Mouse (Mus musculus): ENCODE data around the gene Tmem108. TPM values are rescaled to one million over a fixed set of nuclear protein-coding genes. Genes with fewer than 3 reads are reported as not detected.

Gene Tmem108
- total and polyA plus RNA-seq, 2 experiments from 2014 or later = 24.8 to 25.2 TPM

DNA sequence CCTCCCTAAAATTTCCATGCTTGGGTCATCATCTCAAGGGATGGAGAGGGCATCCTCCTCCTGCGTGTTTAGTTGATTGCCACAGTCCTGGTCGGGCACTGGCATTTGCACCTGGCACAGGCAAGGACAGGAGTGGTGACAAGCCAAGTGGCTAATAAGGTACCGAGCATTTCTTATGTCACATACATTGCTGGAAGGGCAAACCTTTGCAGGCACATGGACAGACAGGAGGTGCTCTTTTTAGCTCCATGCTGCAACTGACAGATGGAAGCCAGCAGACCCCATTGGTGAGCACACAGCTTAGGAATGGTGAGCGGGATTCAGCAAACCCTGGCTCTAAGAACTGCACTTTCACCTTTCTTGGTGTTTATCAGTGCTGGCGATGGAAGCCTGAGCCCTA lies 256.6 kb downstream of the Tmem108 start:
- no peak overlapping the region for H3K4me3 ChIP-seq (ENCODE audit: low read depth, low read length)
- no peak overlapping the region for H3K4me2 ChIP-seq (ENCODE audit: low read depth, low read length, poor library complexity, severe bottlenecking)
- no peaks in the 10 kb centered on the region for H3K27me3 ChIP-seq (ENCODE audit: insufficient read depth, low read length)
- H3K9me3 ChIP-seq (ENCODE audit: low read length) = no peaks in the 10 kb centered on the region
- no peak for TF ChIP-seq CTCF (IDR thresholded peaks at IDR 0.05)
- no peaks in the 10 kb centered on the region for H3K36me3 ChIP-seq (ENCODE audit: insufficient read depth, low read length)
- 33% methylated on average over 5 of the region's 5 CpGs for WGBS
- no peak overlapping the region for H3K9ac ChIP-seq (replicated peaks; ENCODE audit: low read length, poor library complexity, severe bottlenecking)
- peaks cover 22% of the 10 kb centered on the region for H3K4me1 ChIP-seq (ENCODE audit: insufficient read depth, low read length)
- ATAC-seq (ENCODE audit: low FRiP score) (no peak), DNase-seq (ENCODE audit: low spot score) (no peak)
- no peak overlapping the region for H3K27ac ChIP-seq (ENCODE audit: low read depth, low read length)

DNA sequence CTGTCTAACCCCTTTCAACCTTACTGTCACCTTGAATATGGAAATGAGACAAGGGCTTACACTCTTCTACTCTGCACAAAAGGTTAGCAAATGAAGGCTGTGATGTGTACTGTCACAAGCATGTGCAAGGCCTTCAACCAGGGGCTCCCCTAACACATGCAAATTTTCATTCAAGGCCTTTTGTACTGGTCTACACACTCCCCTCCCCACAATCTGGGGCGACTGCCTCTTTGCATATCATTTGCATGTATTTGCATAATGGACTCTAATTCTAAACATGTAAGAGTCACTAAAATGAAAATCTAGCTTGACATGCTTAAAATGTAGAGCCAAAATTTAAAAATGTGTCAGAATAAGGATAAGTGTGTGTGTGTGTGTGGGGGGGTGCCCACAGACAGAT lies 257.0 kb downstream of the Tmem108 start:
- DNase-seq (ENCODE audit: low spot score) = peak; percentile 66
- H3K4me3 ChIP-seq (ENCODE audit: low read depth, low read length) = no peak overlapping the region
- no peaks in the 10 kb centered on the region for H3K27me3 ChIP-seq (ENCODE audit: insufficient read depth, low read length)
- 23% methylated on average over 1 of the region's 1 CpGs for WGBS
- H3K36me3 ChIP-seq (ENCODE audit: insufficient read depth, low read length) = no peaks in the 10 kb centered on the region
- no peak overlapping the region for H3K9ac ChIP-seq (replicated peaks; ENCODE audit: low read length, poor library complexity, severe bottlenecking)
- ATAC-seq (ENCODE audit: low FRiP score) = peak; percentile 72; the same call in 1 of the 2 replicates
- no peak overlapping the region for H3K27ac ChIP-seq (ENCODE audit: low read depth, low read length)
- H3K9me3 ChIP-seq (ENCODE audit: low read length) = no peaks in the 10 kb centered on the region
- H3K4me1 ChIP-seq (ENCODE audit: insufficient read depth, low read length) = peaks cover 22% of the 10 kb centered on the region
- H3K4me2 ChIP-seq (ENCODE audit: low read depth, low read length, poor library complexity, severe bottlenecking) = no peak overlapping the region
- no peak for TF ChIP-seq CTCF (IDR thresholded peaks at IDR 0.05)

DNA sequence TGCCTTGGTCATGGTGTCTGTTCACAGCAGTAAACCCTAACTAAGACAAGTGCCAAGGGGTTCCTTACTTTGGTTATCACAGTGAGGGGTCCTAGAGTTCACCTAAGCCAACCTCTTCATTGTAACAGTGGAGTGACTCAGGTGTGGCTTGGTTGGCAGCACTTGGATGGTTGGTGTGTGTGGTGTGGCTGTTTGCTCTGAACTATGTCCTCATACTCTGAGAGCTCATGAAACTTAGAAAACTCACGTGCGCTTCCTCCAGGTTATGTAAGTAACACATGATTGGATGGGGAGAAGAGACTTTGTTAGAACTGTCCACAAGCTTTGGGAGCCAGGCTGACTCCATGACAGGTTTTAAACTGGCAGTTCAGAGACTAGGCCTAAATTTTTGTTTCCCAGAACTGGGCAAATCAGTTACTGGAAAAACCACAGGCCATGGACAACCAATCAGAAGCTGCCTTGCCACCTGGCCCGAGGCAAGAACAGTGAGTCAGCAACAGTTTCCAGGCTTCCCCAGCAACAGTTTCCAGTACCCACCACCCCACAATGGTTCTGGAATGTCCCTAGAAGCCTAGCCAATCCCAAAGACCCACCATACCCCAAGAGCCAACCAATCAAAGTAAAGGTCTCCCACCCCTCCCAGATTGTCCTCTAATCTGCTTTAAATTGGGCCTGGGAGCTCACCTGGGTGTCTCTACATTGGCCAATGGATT lies 257.9 kb downstream of the Tmem108 start:
- no peak for DNase-seq (ENCODE audit: low spot score)
- no peaks in the 10 kb centered on the region for H3K27me3 ChIP-seq (ENCODE audit: insufficient read depth, low read length)
- H3K4me2 ChIP-seq (ENCODE audit: low read depth, low read length, poor library complexity, severe bottlenecking) = no peak overlapping the region
- ATAC-seq (ENCODE audit: low FRiP score) = no peak
- H3K36me3 ChIP-seq (ENCODE audit: insufficient read depth, low read length) = 0 out of 2 replicates have a peak, but pooled peaks cover 6% of the 10 kb centered on the region
- no peak overlapping the region for H3K4me3 ChIP-seq (ENCODE audit: low read depth, low read length)
- H3K4me1 ChIP-seq (ENCODE audit: insufficient read depth, low read length) = peaks cover 22% of the 10 kb centered on the region
- no peak for TF ChIP-seq CTCF (IDR thresholded peaks at IDR 0.05)
- H3K9me3 ChIP-seq (ENCODE audit: low read length) = no peaks in the 10 kb centered on the region
- H3K9ac ChIP-seq (replicated peaks; ENCODE audit: low read length, poor library complexity, severe bottlenecking) = no peak overlapping the region
- no peak overlapping the region for H3K27ac ChIP-seq (ENCODE audit: low read depth, low read length)
- 88% methylated on average over 3 of the region's 3 CpGs for WGBS

DNA sequence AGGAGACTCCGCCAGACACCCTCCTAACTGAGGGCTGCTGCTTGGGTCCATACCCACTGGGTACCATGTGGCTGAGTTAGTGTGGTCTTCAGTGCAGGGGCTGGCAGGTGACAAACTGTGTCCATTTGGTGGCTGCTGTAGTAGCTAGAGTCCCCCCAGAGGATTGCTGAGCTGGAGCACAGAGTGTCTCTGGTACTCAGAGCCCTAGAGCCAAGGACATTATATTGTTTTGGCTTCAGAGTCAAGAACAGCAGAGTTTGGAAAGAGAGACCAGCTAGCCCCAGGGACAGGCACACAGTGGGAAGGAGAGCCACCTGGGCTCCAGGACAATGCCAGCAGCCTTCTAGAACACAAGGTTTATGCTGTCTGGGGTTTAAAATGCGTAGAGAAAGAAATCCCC lies 259.0 kb downstream of the Tmem108 start:
- no peaks in the 10 kb centered on the region for H3K27me3 ChIP-seq (ENCODE audit: insufficient read depth, low read length)
- no peak overlapping the region for H3K4me2 ChIP-seq (ENCODE audit: low read depth, low read length, poor library complexity, severe bottlenecking)
- no peak for TF ChIP-seq CTCF (IDR thresholded peaks at IDR 0.05)
- 0 out of 2 replicates have a peak, but pooled peaks cover 6% of the 10 kb centered on the region for H3K36me3 ChIP-seq (ENCODE audit: insufficient read depth, low read length)
- WGBS = 62% methylated on average over 2 of the region's 2 CpGs
- H3K9ac ChIP-seq (replicated peaks; ENCODE audit: low read length, poor library complexity, severe bottlenecking) = no peak overlapping the region
- ATAC-seq (ENCODE audit: low FRiP score) (0 out of 2 replicates have a peak, but pooled peaks have one; percentile 10), DNase-seq (ENCODE audit: low spot score) (no peak)
- peaks cover 22% of the 10 kb centered on the region for H3K4me1 ChIP-seq (ENCODE audit: insufficient read depth, low read length)
- H3K27ac ChIP-seq (ENCODE audit: low read depth, low read length) = peak overlapping the region; percentile 18; the same call in 1 of the 2 replicates
- no peaks in the 10 kb centered on the region for H3K9me3 ChIP-seq (ENCODE audit: low read length)
- H3K4me3 ChIP-seq (ENCODE audit: low read depth, low read length) = no peak overlapping the region

DNA sequence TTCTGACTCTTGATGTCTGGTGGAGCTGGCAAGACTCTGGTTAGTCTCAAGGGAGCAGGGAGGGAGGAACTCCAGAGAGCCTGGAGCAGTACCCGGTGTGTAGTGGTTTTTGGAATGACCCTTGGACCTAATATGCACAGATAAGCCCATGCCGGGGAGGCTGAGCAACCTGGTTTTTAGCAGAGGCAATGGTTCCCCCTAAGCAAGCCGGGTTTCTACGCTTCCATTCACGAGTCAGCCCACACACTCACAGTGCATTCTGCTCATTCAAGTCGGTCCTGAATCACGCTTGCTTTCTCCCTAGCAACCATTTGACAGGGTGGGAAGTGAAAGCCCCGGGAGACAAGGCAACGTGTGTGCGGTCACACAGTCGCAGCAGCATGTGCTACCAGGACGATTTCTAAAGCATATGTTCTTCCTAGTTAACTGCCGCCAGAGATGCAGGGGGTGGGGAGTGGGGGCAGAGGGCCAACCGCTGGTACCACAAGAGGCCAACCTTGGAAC lies 259.7 kb downstream of the Tmem108 start:
- Histone ChIP-seq H3K36me3 (ENCODE audit: insufficient read depth, low read length) (0 out of 2 replicates have a peak, but pooled peaks cover 6% of the 10 kb centered on the region), H3K27me3 (ENCODE audit: insufficient read depth, low read length) (0 out of 2 replicates have a peak, but pooled peaks cover 3% of the 10 kb centered on the region), H3K4me1 (ENCODE audit: insufficient read depth, low read length) (peaks cover 21% of the 10 kb centered on the region), H3K4me3 (ENCODE audit: low read depth, low read length) (no peak overlapping the region), H3K9ac (replicated peaks; ENCODE audit: low read length, poor library complexity, severe bottlenecking) (peak overlapping the region; percentile 33; the same call in 1 of the 2 replicates), H3K4me2 (ENCODE audit: low read depth, low read length, poor library complexity, severe bottlenecking) (peak overlapping the region; percentile 26; the same call in 1 of the 2 replicates), H3K27ac (ENCODE audit: low read depth, low read length) (peak overlapping the region; percentile 47; the same call in 1 of the 2 replicates), H3K9me3 (ENCODE audit: low read length) (no peaks in the 10 kb centered on the region)
- peak; percentile 75 for ATAC-seq (ENCODE audit: low FRiP score)
- WGBS = 3% methylated on average over 14 of the region's 14 CpGs
- no peak for TF ChIP-seq CTCF (IDR thresholded peaks at IDR 0.05)
- peak; percentile 89 for DNase-seq (ENCODE audit: low spot score)

DNA sequence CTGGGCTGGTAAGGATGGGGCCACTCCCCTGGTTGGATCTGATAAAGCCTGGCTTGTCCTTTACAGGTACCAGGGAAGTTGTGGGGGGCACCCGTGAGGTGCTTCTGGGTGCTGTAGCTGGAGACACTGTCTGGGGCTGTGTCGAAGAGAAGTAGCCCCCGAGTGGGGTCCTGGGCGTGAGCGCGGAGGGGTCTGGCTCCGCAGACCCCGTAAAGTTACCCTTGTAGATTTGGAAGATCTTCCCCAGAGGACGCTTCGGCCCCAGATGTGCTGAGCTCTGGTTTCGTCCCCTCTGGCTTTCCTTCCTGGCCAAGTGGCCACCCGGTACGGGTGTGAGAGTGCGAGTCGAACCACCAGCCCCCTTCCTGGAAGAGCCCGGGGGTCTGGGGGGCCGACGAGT lies 262.3 kb downstream of the Tmem108 start:
- Histone ChIP-seq H3K27me3 (ENCODE audit: insufficient read depth, low read length) (0 out of 2 replicates have a peak, but pooled peaks cover 5% of the 10 kb centered on the region), H3K4me1 (ENCODE audit: insufficient read depth, low read length) (peaks cover 19% of the 10 kb centered on the region), H3K36me3 (ENCODE audit: insufficient read depth, low read length) (0 out of 2 replicates have a peak, but pooled peaks cover 6% of the 10 kb centered on the region), H3K4me3 (ENCODE audit: low read depth, low read length) (no peak overlapping the region), H3K9ac (replicated peaks; ENCODE audit: low read length, poor library complexity, severe bottlenecking) (no peak overlapping the region), H3K27ac (ENCODE audit: low read depth, low read length) (no peak overlapping the region), H3K4me2 (ENCODE audit: low read depth, low read length, poor library complexity, severe bottlenecking) (no peak overlapping the region), H3K9me3 (ENCODE audit: low read length) (no peaks in the 10 kb centered on the region)
- DNase-seq (ENCODE audit: low spot score) (no peak), ATAC-seq (ENCODE audit: low FRiP score) (no peak)
- WGBS = 91% methylated on average over 18 of the region's 18 CpGs
- no peak for TF ChIP-seq CTCF (IDR thresholded peaks at IDR 0.05)

Data from midbrain, postnatal 0 days (tissue).